ENCODE assay signal across 14 mouse cellular contexts in the genomic region with DNA sequence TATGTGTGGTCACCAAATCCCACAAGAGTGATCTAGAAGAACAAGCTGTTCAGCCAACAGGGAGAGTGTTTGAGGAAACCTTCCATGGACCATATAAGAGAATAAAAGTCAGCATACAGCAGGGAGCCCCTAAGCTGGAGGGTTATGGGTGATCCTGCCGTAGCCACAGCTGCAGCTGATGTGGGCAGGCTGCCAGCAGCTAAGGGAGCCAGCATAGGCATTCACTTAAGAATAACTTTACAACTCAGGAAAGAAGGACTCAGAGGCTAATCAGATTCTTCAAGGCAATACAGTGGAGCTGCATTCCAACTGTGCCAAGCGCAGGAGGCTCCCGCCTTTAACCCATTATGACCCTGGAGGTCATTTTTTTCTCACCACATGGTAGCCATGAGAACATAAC.
DNase-seq lines count a peak whose midpoint lies in the region; ATAC-seq lines count a peak whose summit lies in the region.
"Had no signal": no experiment of that assay in that cellular context is flagged by ENCODE, and none has a peak within 500 bp of the region (broad histone marks: within the 10 kb centered on the region; RNA-seq: fewer than 3 reads in every experiment).

No protein-coding gene starts in this region.

- H3K9me3 ChIP-seq in kidney, embryonic 15.5 days (replicated peaks): no peaks in the 10 kb centered on the region
- no peaks in the 10 kb centered on the region for H3K9me3 ChIP-seq in stomach, embryonic 15.5 days
- H3K9me3 ChIP-seq: megakaryocyte, embryonic 14.5 days; neural tube, embryonic 12.5 days had no signal

- 12% methylated on average over 3 of the region's 3 CpGs for WGBS in kidney, embryonic 15.5 days
- 16% methylated on average over 3 of the region's 3 CpGs for WGBS in stomach, embryonic 15.5 days

- H3K36me3 ChIP-seq in kidney, embryonic 15.5 days: no peaks in the 10 kb centered on the region
- H3K36me3 ChIP-seq in stomach, embryonic 15.5 days: no peaks in the 10 kb centered on the region
- H3K36me3 ChIP-seq: neural tube, embryonic 12.5 days had no signal

- no peak overlapping the region for H3K4me2 ChIP-seq in kidney, embryonic 15.5 days
- H3K4me2 ChIP-seq in stomach, embryonic 15.5 days: no peak overlapping the region
- H3K4me2 ChIP-seq: neural tube, embryonic 12.5 days had no signal

- DNase-seq in adrenal gland, postnatal 14 days: peak; percentile 9
- DNase-seq in adrenal gland, postnatal 4 days (ENCODE audit: low spot score in 2 of 2): no peak
- DNase-seq in kidney, postnatal 25 days: no peak
- DNase-seq in right cerebral cortex, postnatal 4 days: peak; percentile 16
- DNase-seq in right cerebral cortex, adult 18-20 months: no peak
- DNase-seq: forebrain, postnatal 0 days had no signal

- 0 out of 2 replicates have a peak, but pooled peaks have one; percentile 38 for ATAC-seq in kidney, embryonic 15.5 days (replicated peaks; ENCODE audit: low FRiP score)
- 0 out of 2 replicates have a peak, but pooled peaks have one; percentile 7 for ATAC-seq in stomach, embryonic 15.5 days (ENCODE audit: insufficient read depth, low FRiP score, low read depth)
- ATAC-seq in cerebellum, adult (ENCODE audit: insufficient number of reproducible peaks, low FRiP score, low TSS enrichment): no peak
- ATAC-seq: activated CD4-positive, CD25-positive, alpha-beta regulatory T cell, adult 4 months; forebrain, postnatal 0 days; intestine, embryonic 16.5 days had no signal

- no peak overlapping the region for H3K27ac ChIP-seq in kidney, embryonic 15.5 days
- no peak overlapping the region for H3K27ac ChIP-seq in stomach, embryonic 15.5 days
- H3K27ac ChIP-seq: liver, embryonic 14.5 days; neural tube, embryonic 12.5 days had no signal

- H3K4me1 ChIP-seq in kidney, embryonic 15.5 days: peaks cover 13% of the 10 kb centered on the region; the same call in 1 of the 2 replicates
- no peaks in the 10 kb centered on the region for H3K4me1 ChIP-seq in stomach, embryonic 15.5 days
- H3K4me1 ChIP-seq: megakaryocyte, embryonic 14.5 days; neural tube, embryonic 12.5 days had no signal

- no peak overlapping the region for H3K4me3 ChIP-seq in kidney, embryonic 15.5 days (replicated peaks)
- no peak overlapping the region for H3K4me3 ChIP-seq in stomach, embryonic 15.5 days (replicated peaks)
- H3K4me3 ChIP-seq: megakaryocyte, embryonic 14.5 days; neural tube, embryonic 12.5 days had no signal

- H3K9ac ChIP-seq in kidney, embryonic 15.5 days: no peak overlapping the region
- no peak overlapping the region for H3K9ac ChIP-seq in stomach, embryonic 15.5 days
- H3K9ac ChIP-seq: forebrain, postnatal 0 days; liver, embryonic 14.5 days; neural tube, embryonic 12.5 days had no signal

- H3K27me3 ChIP-seq in kidney, embryonic 15.5 days: no peaks in the 10 kb centered on the region
- no peaks in the 10 kb centered on the region for H3K27me3 ChIP-seq in stomach, embryonic 15.5 days (replicated peaks)
- H3K27me3 ChIP-seq: megakaryocyte, embryonic 14.5 days; neural tube, embryonic 12.5 days had no signal

Comparison
In these comparisons a context has a peak if more than half of its experiments do, and no peak if none do; other contexts are left out.
1. DNase-seq: peak in adrenal gland, postnatal 14 days (single experiment) and right cerebral cortex, postnatal 4 days (single experiment); none in adrenal gland, postnatal 4 days (0 of 2), kidney, postnatal 25 days (0 of 2) and right cerebral cortex, adult 18-20 months (single experiment).